Mouse (Mus musculus) right cerebral cortex, postnatal 14 days (tissue): ENCODE measurements around the gene Hexim2.

Experiments
- DNase-seq: peaks from one replicate; pipeline ENCODE4 v3.0.0; 2022

The Hexim2 gene

GRCm38 (mm10) chr11:103131701-103132575 is at the start of gene Hexim2:
TSS of gene Hexim2 (plus strand) at chr11:103132429.
- peak; percentile 71 for DNase-seq

GRCm38 (mm10) chr11:103093306-103093705 is 38.9 kb upstream of the Hexim2 start:
- peak; percentile 6 for DNase-seq

- DNase-seq, result peak; percentile 3
These were observed 38.1 kb upstream of the Hexim2 start for GRCm38 (mm10) chr11:103093862-103094833.

GRCm38 (mm10) chr11:103095107-103095670 is 37.0 kb upstream of the Hexim2 start:
- DNase-seq, result peak; percentile 3

- peak; percentile 4 for DNase-seq
These were observed 36.4 kb upstream of the Hexim2 start for GRCm38 (mm10) chr11:103095801-103096200.

- DNase-seq, result peak; percentile 3
These were observed 35.0 kb upstream of the Hexim2 start for GRCm38 (mm10) chr11:103096979-103097894.

DNA sequence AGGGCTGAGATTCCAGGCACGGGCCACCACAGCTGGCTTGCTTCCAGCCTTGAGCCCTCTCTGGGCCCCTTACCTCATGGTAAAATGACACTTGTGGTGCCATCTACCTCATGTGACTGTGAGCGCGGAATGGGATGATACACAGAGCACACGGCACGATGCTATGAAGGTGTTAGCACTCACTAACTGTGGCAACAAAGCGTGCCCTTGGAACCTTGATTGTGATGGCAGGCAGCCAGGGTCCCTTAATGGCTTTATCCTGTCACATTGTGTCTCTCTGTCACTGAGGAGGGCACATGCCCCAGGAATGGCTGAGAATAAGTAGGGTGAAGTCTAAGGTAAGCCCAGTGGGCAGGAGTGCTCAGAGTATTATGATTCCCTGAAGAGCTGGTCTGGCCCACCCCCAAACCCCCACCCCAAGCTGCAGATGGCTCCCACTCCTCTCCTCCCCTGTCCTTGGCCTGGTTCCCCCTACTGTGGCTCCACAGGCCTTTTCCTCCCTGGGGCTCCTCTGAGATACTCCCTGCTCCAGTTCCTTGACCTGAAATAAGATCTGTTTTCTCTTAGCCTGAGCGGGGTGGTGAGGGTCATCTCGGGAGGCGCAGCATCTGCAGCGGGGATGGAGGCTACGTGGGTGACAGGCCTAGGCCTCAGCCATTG is 33.6 kb upstream of the Hexim2 start:
- DNase-seq, result no peak

DNA sequence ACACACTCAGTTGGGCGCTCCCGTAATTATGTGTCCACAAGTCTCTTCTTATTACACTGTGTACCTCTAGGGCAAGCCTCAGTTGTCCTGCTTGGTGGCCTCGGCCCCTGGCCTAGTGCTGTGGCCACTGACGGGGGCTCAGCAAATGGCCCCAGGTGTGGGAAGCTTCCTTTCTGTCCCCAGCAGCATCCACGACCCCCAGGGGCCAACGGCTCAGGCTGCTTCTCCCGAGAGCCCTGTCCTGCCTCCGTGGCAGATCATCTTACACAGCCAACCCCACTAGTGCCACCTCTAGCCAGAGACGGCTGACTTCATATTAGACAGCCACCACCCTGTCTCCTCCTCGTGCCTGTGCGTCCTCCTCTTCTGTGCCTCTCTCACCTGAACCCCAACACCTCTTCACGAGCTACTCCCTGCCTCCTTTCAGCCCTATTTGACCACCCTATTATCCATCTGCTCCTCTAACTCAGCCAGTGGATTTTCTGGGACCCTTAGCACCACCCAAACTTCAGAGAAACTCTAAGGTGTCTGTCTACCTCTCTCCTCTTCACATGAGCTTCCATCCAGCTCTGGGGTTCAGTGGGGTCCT is 32.8 kb upstream of the Hexim2 start:
- DNase-seq, result no peak

DNA sequence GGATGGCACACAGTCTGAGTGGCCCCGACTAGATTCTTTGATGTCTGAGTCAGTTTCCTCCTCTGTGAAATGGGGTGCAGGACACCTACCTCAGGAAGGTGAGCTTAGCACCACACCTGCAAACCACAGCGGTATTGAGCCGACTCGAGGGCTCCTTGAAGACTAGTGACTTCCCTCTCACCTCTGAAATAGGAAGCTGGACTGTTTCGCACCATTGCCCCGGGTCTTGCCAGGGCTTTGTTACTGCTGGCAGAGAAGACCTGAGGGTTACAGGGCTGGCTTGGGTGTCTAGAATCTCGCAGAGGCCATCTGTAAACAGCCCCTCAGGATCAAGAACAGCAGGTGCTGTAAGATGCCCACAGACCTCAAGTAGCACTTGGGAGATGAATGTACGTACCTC is 31.9 kb upstream of the Hexim2 start:
- DNase-seq, result no peak

- DNase-seq, result peak; percentile 54
These were observed 30.8 kb upstream of the Hexim2 start, which contains the start of the genes Plcd3 and Acbd4 for GRCm38 (mm10) chr11:103101481-103101865. TSS of gene Plcd3 (minus strand) at chr11:103101658. TSS of gene Acbd4 (plus strand) at chr11:103101682.

GRCm38 (mm10) chr11:103101866-103102501 is 30.2 kb upstream of the Hexim2 start:
- DNase-seq, result peak; percentile 70

DNA sequence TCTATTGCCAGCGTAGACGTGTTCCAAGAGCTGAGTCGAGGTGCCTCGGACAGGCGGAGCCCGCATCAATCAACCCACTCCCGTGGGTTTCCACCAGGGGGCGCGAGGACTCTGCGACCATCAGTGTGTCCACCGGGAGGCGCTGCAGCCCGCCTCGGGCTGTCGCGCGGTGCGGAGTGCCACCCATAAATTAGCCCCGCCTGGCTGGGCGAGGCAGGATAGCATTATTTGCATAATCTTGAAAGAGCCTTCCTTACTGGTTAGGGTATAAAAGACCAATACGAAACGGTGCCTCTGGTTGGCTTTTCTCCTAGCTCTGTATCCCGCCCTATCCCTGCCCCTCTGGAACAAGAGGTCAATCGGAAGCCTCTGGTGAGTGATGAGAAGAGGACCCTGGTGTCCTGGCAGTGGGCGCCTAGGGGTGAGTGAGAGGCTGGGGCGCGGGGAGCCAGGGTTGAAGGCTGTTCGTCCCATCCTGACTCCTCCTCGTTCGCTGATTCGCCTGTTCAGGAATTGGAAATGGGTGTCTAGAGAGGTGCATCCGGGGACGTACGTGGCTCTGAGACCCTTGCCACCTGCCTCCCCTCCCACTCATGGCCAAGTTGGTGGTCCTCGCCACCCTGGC is 29.4 kb upstream of the Hexim2 start:
- peak; percentile 95 for DNase-seq

GRCm38 (mm10) chr11:103103621-103104020 is 28.6 kb upstream of the Hexim2 start:
- DNase-seq, result no peak

- DNase-seq, result no peak
These were observed 27.8 kb upstream of the Hexim2 start for GRCm38 (mm10) chr11:103104469-103104868.

DNA sequence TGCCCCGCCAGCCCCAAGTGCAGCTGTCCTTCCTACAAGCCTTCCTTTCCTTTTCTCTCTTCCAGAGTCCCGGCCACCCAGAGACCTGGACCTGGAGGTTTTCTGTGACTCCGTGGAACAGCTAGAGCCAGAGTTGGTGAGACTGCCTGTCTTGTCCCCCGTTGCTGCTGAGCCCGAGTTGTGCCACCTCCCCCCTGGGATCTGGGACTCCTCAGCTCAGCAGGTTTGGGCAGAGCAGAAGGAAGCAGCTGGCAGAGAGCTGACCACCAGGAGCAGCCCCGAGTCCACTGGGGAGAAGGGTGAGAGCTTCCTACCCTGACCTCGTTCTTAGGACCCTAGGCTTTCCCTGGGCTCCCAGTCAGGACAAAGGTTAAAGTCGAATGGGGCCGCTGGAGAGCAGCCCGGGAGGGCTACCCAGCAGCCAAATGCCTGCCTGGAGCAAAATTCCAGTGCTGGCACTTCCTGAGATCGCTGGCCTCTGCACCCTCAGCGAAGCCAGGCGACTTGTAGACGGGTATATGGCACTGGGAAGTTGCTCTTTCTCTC is 27.0 kb upstream of the Hexim2 start:
- DNase-seq, result no peak

DNA sequence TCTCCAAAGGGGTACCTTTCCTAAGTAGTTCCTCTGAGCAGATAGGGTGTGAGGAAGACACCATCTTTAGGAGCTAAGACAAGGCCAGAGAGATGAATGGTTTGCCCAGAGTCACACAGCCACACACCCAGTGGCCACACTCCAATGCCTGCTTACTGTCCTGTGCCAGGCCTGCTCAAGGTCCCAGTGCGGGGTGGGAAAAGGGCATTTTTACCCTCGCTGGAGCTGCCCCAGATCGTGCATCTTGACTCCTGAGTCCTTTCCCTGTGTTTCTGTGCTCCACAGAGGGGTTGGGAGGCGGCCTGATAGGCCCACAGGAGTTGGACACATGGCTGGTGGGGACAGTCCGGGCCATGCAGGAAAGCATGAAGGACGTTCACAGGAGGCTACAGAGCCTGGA is 26.4 kb upstream of the Hexim2 start:
- DNase-seq, result no peak

DNA sequence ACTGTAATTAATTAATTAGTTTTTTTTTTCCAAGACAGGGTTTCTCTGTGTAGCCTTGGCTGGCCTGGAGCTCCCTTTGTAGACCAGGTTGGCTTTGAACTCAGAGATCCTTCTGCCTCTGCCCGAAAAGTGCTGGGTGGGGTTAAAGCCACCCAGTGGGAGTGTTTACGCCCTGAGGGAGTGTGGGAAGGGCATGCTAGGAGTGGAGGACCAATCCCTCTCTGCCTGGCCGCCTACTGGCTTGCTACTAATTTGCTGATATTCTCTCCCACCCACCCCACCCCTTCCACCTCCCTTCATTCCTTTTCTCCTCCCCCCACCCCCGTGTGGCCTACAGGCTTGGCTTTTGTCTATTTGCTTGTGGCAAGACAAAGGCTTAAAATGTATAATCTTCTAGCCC is 25.8 kb upstream of the Hexim2 start:
- DNase-seq, result no peak

GRCm38 (mm10) chr11:103111301-103111700 is 20.9 kb upstream of the Hexim2 start:
- DNase-seq, result no peak

DNA sequence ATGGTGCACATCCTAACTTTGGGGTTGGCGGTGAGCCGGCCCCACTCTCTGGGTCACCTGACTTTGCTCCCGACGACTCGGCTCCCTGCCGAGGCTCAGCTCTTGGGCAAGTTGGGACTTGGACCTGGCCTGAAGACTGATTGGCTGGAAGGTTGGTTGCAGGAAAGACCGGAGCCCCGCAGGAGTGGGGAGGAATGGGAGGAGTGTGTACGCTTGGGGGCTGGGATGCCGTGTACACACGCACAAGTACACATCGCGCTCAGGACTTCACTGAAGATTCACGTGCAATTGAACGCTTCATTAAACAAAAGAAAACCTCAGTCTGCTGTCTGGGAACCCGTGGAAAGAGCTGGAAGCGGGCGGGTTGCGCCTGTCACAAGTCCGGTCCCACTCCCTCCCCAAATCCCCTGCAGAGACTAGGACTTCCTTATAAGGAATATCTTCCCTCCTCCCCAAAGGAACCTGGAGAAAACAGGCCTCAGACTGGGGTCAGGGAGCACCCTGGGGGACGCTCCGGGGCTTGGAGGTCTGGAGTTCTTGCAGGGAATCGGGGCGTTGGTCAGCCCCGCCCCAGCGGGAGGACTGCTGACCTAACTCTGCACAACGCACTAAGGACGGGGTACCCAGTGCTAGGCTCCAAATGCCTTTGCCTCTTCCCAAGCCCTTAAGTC is 20.2 kb upstream of the Hexim2 start:
- DNase-seq, result no peak
